Mouse (Mus musculus) cerebellum, adult 9-10 months (tissue): ENCODE measurements at regions not wholly inside any gene's neighbourhood (a gene's known extent, or its start where the extent isn't known, plus 50 kb on each side); places are given as distances from the start of the nearest gene placed in this dataset.

Source experiments
- DNase-seq: peaks from one replicate; pipeline ENCODE4 v3.0.0; 2022

DNA sequence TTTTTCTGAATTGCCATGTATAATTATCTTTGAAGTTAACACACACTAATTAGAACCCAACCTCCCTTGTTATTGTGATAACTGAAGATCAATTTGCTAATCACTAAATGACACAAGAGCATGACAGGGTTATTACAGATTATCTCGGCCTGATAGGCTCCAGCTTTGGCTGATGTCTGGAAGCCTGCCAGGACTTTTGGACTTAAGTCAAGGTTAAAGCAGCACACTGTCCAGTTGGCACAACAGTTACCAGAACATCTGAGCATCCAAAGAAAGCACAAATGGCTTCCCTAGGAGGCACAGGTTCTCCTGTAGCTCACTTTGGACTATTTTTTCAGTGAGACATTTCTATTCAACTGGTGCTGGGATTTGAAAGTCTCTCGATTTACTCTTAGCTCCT lies 475.0 kb upstream of the A730009L09Rik start:
- DNase-seq: no peak

GRCm38 (mm10) chr16:84042010-84042449 lies 472.9 kb upstream of the A730009L09Rik start:
- peak; percentile 21 for DNase-seq

DNA sequence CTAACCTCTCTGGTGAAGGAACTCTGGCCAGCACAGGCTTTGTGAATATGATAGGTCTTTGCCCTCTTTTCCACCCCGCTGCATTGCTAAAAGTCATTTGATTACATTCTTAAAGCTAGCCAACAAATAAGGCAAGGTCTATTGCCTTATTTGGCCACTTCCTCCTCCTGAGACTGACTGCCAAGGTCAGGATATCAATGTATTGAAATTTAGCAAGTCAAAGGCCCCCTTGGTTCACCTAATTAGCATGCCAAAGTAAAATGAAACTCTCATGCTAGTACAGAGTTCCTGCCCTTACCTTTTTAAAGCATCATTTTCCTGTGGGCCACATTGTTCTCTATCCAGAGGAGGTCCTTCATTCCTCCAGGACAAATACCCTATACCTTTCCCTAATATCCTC lies 469.6 kb upstream of the A730009L09Rik start:
- DNase-seq: no peak
